Mouse (Mus musculus) left cerebral cortex, postnatal 14 days (tissue): Measurements from ENCODE around the gene Plppr2. TPM values are rescaled to one million over a fixed set of nuclear protein-coding genes. Genes with fewer than 3 reads are reported as not detected.

Experiments used
- DNase-seq, 2 experiments: peaks; one replicate each; pipeline ENCODE4 v3.0.0; 2021 to 2022; ENCODE audit warnings: low spot score in 2 of 2, mixed read lengths in 1 of 2
- intact Hi-C: fragments of 180-260 bp; cut with DNase I; formaldehyde crosslinking; loops from one replicate; pipeline ENCODE4 v1.15.1; 2025
- long read RNA-seq, 2 experiments: library from polyadenylated mRNA; stranded (forward); transcript quantifications; one replicate each; pipeline ENCODE4 v2.0.0; 2021
- total RNA-seq, 2 experiments: library from RNA; stranded (reverse); gene quantifications; 2 replicates each; pipeline ENCODE4 v1.2.3; 2021

The Plppr2 gene
- 100 to 1,000 TPM; 262 to 263 TPM for total RNA-seq
- long read RNA-seq, experiment 1, transcript Plppr2-201 (10 exons, 2,626 nt) = major isoform, 74 of 216 reads
- long read RNA-seq, experiment 1, partial matches to known transcripts = 132 of 216 reads
- long read RNA-seq, experiment 1, other reads (novel, unspliced or antisense) = 9 of 216 reads
- long read RNA-seq, experiment 2, transcript Plppr2-201 (10 exons, 2,626 nt) = major isoform, 75 of 106 reads
- long read RNA-seq, experiment 2, partial matches to known transcripts = 29 of 106 reads
- long read RNA-seq, experiment 2, other reads (novel, unspliced or antisense) = 2 of 106 reads

DNA sequence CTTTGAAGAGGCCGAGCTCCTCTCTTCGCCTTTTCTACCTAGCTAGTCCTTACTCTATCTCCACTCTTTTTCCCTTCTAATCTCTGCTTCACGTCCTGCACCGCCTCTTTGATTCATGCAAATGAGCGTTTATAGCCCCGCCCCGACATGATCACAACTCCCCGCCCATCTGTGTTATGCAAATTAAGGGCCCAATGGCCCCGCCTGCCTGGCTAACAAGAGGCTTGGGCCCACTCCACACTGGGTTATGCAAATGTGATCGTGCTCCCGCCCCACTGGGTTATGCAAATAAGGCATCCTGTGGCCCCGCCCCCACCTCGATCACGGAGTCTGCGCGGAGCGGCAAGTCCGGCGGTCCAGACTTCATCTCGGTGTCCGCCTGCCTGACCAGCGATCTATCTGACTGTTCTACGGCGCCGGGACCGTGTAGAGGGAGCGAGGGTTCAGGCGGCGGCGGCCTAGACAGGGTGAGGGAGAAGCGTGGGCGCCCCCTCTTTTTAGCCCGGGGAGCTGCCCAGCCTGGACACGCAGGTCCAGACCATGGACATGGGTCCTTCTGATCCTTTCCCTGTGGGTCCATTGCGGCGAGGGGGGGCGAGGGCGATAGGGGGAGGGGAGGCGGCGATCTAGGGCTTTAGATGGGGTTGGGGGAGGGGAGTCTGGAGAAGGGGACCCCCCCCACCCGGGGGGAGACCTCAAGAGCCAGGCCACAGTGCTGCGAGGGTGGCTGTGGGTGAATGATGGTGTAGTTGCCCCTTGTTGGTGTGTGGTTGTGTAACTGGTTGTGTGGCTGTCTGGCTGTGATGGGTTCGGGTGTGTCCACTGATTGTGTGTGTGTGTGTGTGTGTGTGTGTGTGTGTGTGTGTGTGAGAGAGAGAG lies at the start of gene Plppr2:
Plppr2 (plus strand) TSS at position 342 of the 879 bp plus-strand sequence.
- intact Hi-C loops = loop anchor here (2.0 kb wide), 1 partner anchor 18 kb away; the partner anchor contains the start of gene Swsap1

GRCm38 (mm10) chr9:21889229-21889628 lies 47.6 kb upstream of the Plppr2 start:
- no peak for DNase-seq
- intact Hi-C loops = no loop called here

More for the DNA sequence above, at the start of gene Plppr2:
- DNase-seq = peak; percentile 98

DNA sequence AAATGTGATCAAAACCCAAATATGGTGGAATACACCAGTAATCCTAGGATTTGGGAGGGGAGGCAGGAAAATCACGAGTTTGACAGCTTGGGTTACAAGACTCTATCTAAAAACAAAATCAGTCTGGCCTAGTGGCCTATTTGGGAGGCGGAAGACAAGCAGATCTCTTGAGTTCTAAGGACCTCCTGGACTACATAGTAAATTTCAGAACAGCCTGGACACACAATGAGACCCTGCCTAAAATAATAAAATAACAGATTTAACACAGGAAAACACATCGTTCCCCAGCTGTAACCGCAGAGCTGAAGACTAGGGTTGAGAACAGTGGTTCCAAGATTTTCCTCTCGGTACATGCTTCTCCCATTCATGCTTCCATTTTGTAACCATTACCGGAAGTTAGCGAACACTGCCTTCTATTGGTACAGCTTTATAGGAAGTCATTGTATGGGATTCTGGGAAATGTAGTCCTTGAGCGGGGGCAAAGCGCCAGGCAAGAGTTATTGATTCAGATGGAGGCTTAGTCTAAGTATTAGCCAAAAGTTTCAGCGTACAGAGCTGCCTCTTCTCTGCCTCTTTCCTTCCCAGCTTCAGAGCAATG lies 35.5 kb upstream of the Plppr2 start:
- peak; percentile 77 to 84 for DNase-seq
- intact Hi-C loops = no loop called here

DNA sequence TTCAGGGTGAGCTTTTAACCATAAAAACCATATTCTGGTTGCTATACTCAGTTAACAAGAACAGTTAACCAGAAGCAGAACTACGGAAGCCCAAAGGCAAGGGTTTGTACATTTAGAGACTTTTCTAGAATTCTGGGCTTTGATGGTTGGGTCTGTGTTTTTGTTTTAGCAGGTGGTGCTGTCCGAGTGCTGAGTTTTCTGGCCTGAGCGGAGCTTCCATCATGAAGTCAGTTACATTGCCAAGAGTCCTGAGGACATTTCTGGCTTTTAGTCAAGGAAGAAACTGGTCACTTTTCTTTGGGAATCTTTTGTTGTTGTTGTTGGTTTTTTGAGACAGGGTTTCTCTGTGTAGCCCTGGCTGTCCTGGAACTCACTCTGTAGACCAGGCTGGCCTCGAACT lies 32.8 kb upstream of the Plppr2 start:
- intact Hi-C loops = no loop called here
- DNase-seq = no peak

DNA sequence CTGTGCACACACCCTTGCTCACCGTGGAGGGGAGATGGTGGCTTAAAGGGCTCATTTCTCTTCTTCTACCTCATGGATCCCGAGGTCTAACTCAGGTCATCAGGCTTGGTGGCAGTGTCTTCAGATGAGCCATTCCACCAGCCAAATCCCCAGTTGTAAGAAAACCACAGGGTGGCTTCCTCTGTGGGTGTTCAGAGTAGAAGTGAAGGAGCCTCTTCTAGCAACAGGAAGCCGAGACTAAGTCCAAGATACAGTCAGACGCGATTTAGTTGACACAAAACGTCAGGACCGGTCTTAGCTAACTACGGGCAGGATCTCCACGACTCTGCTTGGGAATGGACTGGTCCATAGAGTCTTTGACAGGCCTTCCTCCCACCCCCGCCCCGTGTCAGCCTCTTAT lies 28.6 kb upstream of the Plppr2 start:
- DNase-seq = no peak
- intact Hi-C loops = no loop called here

GRCm38 (mm10) chr9:21909474-21910223 lies 27.2 kb upstream of the Plppr2 start:
- DNase-seq = no peak
- intact Hi-C loops = no loop called here

- intact Hi-C loops = no loop called here
- no peak for DNase-seq
These were observed 19.9 kb upstream of the Plppr2 start for GRCm38 (mm10) chr9:21916851-21917492.

GRCm38 (mm10) chr9:21917493-21918034 lies 19.3 kb upstream of the Plppr2 start:
- intact Hi-C loops = no loop called here
- peak; percentile 73 to 78 for DNase-seq

GRCm38 (mm10) chr9:21918035-21918592 lies 18.7 kb upstream of the Plppr2 start, which contains the start of gene Rab3d:
Gene Rab3d (minus strand): TSS chr9:21918192.
- intact Hi-C loops = no loop called here

GRCm38 (mm10) chr9:21918692-21919384 lies 18.0 kb upstream of the Plppr2 start:
- intact Hi-C loops = no loop called here

More at GRCm38 (mm10) chr9:21918035-21918592, 18.7 kb upstream of the Plppr2 start, which contains the start of gene Rab3d:
- DNase-seq = peak; percentile 91

GRCm38 (mm10) chr9:21923036-21923435 lies 13.8 kb upstream of the Plppr2 start:
- no peak for DNase-seq
- intact Hi-C loops = no loop called here

More at GRCm38 (mm10) chr9:21918692-21919384, 18.0 kb upstream of the Plppr2 start:
- DNase-seq = peak in 1 of 2 experiments; percentile 55

GRCm38 (mm10) chr9:21923490-21924098 lies 13.2 kb upstream of the Plppr2 start:
- DNase-seq = no peak
- intact Hi-C loops = no loop called here

GRCm38 (mm10) chr9:21924099-21924493 lies 12.7 kb upstream of the Plppr2 start:
- intact Hi-C loops = no loop called here
- no peak for DNase-seq

DNA sequence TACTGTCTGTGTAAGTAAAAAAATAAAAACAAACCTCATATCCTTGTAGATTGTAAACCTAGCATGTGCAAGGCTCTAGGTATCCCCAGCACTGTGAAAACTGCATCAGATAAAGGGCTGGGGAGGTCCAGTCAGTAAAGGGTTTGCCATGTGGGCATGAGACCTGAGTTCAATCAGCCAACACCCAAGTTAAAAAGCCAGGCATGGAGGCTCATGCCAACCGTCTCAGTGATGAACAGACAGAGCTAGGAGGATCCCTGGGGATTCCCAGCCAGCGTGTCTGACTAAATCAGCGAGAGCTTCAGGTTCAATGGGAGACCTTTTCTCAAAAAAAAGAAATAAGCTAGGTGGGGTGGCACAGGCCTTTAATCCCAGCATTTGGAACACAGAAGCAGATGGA lies 11.8 kb upstream of the Plppr2 start:
- no peak for DNase-seq
- intact Hi-C loops = no loop called here

GRCm38 (mm10) chr9:21925506-21925905 lies 11.3 kb upstream of the Plppr2 start:
- intact Hi-C loops = no loop called here
- no peak for DNase-seq

DNA sequence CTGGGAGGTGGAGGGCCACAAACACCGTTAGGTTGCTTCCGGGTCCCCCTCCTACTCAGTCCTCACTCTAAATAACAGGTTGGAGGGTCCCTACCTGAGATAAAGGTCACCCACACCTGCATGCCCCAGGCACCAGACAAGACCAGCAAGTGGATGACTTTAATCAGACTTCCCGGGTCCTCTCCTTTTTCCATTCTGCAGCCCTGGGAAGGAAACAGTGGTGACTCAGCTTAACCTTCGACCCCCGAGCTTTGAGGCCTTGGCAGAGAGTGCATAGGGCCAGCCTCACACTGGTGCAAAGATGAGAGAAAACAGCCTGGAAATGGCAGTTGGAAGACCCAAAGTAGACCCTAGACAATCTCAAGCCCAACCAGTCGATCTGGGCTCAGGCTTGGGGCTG lies 10.7 kb upstream of the Plppr2 start:
- DNase-seq = no peak
- intact Hi-C loops = no loop called here

GRCm38 (mm10) chr9:21926784-21927183 lies 10.0 kb upstream of the Plppr2 start:
- intact Hi-C loops = no loop called here
- DNase-seq = peak in 1 of 2 experiments; percentile 50
